Mouse (Mus musculus): ENCODE measurements around the gene Cyp8b1. TPM values are rescaled to one million over a fixed set of nuclear protein-coding genes. Genes with fewer than 3 reads are reported as not detected.
A peak's percentile ranks its signal among the peaks of the same experiment; 100 is the strongest.

Cyp8b1 gene
- not detected for total RNA-seq (2021)
- long read RNA-seq, experiment 1: 0 reads
- long read RNA-seq, experiment 2: 0 reads

DNA sequence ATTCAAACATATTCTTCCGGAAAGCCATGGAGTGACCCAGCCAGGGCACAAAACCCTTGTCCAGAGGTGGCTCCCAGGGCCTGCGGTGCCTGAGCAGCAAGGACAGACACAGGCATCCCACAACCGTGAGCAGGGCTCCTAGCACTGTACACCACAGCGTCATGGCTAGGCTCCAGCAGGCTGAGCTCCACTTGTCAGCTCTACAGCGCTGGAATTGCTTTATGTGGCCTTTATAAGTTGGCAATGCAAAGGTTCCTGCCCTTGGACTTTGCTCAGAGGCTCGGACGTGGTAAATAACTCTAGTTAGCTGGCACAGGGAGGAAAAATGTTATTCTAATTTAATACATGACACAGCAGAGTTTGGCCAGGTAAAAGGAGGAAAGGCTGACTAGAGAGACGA, at the start of gene Cyp8b1:
Gene Cyp8b1, minus strand, starts transcription at position 204 of the 400 bp plus-strand sequence.
- DNase-seq: no peak
- intact Hi-C loops (cut with DNase I; ENCODE audit: low total_unique reads): no loop called here

DNA sequence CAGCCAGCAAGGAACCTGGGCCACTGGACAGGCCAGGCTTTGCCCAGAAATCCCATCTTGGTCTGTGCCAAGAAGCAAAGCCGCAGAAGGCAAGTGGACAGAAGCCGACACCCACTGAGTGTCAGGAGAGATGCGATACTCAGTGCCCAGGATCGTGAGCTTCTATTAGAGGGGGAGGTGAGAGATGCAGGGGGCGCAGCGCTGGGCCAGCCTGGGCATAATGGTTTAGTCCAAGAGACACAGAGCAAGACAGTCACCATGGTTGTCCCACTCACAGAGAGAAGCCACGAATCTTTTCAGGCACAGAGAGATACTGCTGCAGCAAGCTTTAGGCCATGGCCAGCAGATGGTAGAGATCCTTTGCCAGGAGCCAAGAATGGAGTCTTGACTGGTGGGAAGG, 48.8 kb upstream of the Cyp8b1 start:
- intact Hi-C loops (cut with DNase I; ENCODE audit: low total_unique reads): no loop called here
- DNase-seq: no peak

DNA sequence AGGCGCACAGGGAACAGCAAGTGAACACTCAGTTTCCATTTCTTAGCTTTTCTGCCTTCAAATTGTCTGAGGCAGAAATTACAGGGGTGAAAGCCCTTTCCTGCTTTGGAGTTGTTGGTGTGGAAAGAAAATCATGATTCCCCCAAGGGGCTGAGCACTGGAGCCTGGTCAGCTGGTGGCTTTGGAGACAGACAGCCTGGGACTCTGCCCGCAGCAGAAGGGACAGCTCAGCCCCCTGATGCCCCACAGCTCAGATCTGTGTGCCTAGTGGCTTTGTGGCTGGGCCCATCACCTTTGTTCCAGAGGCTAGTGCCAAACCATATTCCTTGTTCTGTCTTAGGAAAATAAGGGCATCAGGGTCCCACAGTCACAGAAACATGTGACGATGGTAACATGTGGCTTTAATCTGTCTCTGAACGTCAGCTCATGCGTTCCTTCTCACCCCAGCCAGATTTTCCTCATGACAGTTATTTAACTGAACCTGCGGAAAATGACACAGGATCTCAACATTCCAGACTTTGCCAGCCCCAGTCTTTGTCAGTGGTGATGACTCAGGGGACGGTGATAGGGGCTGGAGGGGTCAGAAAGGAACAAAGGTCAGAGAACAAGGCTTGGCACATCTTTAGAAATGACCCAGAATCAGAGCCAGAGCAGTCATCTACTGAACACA, 44.0 kb upstream of the Cyp8b1 start:
- DNase-seq: no peak
- intact Hi-C loops (cut with DNase I; ENCODE audit: low total_unique reads): no loop called here

DNA sequence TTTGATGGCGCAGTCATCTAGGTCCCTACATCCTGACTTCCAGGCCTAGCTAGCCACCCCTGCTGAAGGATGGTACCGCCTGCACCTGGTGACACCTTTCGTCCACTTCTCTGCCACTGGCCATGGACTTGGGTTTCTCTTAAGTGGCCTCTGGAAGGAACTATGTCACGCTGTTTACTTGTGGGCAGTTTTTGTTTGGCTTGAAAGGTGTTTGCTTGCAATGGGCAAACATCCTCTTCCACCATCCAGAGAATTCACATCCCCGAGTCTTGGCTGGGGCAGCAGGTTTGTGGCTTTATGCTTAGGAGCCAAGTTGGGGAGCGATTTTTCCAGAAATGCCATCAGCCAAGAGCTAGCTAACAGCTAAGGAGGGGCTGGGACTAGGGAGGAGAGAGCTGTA, 36.5 kb upstream of the Cyp8b1 start:
- intact Hi-C loops (cut with DNase I; ENCODE audit: low total_unique reads): no loop called here
- DNase-seq: no peak

DNA sequence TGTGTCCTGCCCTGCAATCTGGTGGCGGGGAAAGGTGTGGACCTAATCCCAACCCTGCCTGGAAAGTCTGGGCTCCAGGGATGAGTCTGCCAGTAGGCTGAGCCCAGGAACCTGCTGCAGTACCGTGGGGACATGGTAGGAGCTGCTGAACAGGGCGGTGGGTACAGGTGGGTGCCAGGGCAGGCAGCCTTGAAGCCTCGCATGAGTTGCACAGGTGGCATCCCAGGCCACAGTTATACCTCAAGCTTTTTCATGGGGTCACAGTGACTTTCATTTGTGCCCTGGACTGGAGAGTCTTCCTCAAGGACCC, 35.0 kb upstream of the Cyp8b1 start:
- DNase-seq: no peak
- intact Hi-C loops (cut with DNase I; ENCODE audit: low total_unique reads): no loop called here

DNA sequence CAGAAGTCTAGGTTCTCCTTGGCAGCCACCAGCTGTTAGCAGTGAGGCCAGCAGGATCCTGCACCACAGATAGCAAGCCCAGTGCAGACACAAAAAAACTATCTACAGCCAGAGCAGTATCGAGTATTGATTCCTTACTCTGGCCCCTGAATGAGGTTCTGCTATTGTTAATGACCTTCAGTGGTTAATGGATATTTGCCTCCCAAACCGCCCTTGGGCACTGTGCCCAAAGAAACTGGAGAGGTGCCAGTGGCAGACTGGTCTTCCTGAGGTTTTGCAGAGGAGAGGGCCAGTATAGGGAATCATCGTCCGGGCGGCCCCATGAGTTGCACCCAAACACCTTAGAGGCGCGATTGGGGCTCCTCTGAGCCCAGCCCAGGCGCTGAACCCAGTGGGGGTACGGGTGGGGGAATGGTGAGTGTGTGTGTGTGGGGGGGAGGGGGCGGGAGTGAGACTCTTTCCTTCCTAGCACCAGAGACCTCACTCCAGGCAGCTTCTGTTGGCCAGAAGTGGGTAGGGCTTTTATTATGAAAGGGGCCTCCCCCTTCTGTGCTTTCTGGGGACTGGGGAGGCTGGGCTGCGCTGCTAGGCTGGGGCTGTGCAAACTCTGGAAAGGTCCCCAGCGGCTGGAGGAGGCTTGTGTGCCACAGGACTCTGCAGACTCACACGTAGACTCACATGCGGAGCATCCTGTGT, 34.5 kb upstream of the Cyp8b1 start, which contains the start of gene Fam198a:
Gene Fam198a, plus strand, starts transcription at position 571 of the 696 bp plus-strand sequence.
- DNase-seq: peak; percentile 83
- intact Hi-C loops (cut with DNase I; ENCODE audit: low total_unique reads): no loop called here

DNA sequence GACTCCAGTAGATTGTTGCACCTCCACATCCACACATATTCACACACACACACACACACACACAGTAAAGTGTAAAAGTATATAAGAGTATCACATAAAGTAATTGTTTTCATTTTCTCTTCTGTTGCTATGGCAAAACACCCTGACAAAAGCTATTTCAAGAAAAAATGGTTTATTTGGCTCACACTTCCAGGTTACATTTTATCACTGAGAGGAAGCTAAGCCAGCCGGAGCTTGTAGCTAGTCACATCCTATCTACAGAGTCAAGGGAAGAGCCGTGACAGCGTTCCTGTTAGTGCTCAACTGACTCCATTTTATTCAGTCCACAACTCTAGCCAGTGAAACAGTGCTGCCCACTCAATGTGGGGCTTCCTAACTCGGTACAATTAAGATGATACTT, 32.3 kb upstream of the Cyp8b1 start:
- intact Hi-C loops (cut with DNase I; ENCODE audit: low total_unique reads): no loop called here

DNA sequence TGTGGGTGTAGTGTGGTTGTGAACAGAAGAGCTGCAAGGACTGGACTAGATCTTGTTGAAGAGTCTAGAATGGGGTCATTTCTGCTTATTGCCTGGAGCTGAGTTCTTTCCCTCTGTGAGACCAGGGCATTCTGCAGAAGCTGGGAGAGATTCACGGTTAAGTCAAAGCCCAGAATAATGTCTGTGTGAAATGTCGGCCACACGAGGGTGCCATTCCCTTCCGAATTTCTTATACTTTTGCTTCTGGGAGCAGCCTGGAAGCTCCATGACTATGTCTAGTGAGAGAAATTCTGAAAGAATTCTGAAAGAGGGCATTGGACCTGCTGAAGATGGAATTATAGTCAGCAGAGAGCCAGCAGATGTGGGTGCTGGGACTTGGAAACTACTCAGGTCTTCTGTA, 31.7 kb upstream of the Cyp8b1 start:
- peak; percentile 56 for DNase-seq

More for the DNA sequence above, 32.3 kb upstream of the Cyp8b1 start:
- no peak for DNase-seq

DNA sequence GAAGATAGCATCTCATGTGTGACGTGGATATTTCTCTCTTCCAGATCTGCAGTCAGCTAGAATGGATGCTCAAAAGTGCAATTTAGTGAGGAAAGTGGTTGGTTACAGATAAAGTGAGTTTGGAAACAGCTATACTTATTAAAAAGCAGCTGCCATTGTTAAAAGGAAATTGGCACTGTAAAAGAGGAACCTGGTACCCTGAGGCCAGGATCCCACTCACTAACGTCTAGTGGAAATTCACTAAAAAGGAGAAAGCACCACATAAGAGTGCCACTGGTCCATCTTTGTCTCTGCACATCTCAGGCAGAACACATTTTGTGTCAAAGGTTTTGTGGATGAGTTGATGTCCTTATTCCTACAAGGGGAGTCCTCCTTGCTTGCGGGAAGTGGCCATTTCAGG, 27.5 kb upstream of the Cyp8b1 start:
- no peak for DNase-seq
- intact Hi-C loops (cut with DNase I; ENCODE audit: low total_unique reads): no loop called here

More for the DNA sequence above, 31.7 kb upstream of the Cyp8b1 start:
- intact Hi-C loops (cut with DNase I; ENCODE audit: low total_unique reads): loop anchor here (1.0 kb wide), 1 partner anchor 38 kb away; no protein-coding TSS in a partner anchor

DNA sequence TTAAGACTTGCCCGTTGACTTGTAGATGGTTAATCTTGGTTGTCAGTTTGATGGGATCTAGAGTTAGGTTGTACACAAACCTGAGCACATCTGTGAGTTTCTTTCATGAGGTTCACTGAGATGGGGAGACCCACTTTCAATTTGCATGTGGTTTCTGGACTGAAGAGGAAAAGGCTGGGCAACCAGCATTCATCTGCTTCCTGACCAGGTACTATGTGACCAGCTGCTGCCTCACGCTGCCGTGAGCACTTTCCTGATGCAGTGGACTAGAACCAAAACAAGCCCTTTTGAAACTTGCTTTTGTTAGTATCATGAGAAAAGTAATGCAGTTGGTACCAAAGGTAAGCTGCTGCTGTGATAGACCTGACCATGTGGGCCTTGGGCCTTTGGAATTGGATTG, 26.9 kb upstream of the Cyp8b1 start:
- DNase-seq: no peak
- intact Hi-C loops (cut with DNase I; ENCODE audit: low total_unique reads): no loop called here

DNA sequence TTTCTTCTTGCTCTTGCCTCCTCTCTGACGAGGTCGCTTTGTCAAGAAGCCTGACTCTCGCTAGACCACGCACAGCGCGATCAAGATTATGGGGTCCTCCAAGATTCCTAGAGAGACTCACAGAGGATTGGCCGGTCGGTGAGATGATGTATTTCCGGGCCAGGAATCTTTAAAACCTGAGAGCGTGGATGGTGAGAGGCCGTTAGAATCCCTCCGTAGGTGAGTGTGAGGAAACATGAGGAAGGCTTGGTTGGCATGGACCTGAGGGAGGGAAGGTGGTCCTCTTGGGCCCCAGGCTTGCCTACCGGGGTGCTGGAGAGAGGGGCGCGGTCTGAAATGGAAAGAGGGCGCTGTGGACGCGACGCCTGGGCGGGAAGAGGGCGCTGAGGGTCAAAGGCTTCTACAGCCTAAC, 21.8 kb upstream of the Cyp8b1 start:
- intact Hi-C loops (cut with DNase I; ENCODE audit: low total_unique reads): no loop called here
- no peak for DNase-seq

DNA sequence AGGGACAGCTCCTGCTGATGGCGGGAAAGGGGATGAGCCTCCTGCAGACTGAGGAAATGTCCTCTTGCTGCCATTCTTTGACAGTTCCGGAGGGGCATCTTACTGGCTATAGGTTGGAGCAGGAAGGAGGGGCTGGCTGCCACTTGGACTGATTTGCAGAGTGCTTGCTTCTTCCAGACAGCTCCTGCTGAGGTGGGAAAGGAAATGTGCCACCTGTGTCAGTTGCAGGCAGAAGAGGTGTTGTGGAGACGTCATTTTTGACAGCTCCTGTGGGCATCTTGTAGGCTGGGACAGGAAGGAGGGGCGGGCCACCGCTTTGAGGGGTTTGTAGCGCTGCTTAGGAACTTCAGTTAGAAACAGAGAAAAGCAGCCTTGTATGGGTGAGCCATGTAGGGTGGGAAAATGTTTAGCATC, 21.4 kb upstream of the Cyp8b1 start:
- intact Hi-C loops (cut with DNase I; ENCODE audit: low total_unique reads): no loop called here
- DNase-seq: no peak

DNA sequence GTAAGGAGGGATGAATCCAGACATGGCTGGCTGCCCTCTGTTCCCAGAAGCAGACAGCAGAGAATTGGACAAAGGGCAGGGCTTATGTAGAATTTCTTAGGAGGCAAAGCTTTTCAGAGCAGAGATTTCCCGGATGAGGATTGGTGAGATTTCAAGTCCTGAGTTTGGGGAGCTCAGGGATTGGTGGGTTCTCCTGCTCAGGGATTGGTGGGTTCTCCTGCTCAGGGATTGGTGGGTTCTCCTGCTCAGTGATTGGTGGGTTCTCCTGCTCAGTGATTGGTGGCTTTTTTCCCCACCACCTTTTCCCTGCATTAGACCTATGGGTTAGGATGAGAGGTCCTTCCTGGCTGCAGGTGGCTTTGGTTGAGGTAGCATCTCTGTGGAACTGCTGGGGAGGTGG, 20.8 kb upstream of the Cyp8b1 start:
- DNase-seq: no peak
- intact Hi-C loops (cut with DNase I; ENCODE audit: low total_unique reads): no loop called here

DNA sequence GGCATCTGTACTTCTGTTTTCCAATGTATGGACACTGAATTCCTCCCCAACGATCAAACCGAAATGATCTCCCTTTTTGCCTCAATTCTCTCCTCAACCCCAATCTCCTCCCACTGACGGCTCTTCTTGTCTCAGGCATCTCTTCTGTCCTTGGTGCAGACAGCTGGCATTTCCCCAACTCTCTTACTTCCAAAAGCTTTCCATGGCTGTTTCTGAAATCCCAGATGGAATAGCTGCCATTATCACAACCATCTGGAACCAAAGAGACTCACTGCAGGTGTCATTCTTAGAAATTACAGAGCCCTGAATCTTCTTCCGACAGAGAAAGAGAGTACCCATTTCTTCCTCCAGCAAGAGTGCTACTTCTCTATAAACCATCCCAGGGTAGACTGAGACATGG, 18.8 kb upstream of the Cyp8b1 start:
- DNase-seq: no peak
- intact Hi-C loops (cut with DNase I; ENCODE audit: low total_unique reads): no loop called here

DNA sequence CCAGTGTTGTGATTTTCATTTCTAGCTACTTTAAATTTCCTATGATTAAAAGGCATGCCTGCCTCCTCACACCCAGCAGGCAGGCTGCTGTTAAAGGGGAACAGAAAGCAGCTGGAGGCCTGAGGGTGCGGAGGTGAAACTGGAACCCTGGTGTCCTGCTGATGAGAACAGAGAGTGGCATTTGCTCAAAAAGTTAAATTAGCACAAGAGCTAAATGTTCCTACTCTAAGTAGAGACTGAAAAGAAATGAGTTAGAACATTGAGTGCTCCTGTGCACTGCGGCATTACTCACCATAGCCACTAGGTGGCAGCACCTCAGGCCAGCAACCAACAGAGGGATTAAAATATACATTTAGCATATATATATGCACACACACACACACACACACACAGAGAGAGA, 12.4 kb upstream of the Cyp8b1 start:
- DNase-seq: no peak
- intact Hi-C loops (cut with DNase I; ENCODE audit: low total_unique reads): no loop called here

DNA sequence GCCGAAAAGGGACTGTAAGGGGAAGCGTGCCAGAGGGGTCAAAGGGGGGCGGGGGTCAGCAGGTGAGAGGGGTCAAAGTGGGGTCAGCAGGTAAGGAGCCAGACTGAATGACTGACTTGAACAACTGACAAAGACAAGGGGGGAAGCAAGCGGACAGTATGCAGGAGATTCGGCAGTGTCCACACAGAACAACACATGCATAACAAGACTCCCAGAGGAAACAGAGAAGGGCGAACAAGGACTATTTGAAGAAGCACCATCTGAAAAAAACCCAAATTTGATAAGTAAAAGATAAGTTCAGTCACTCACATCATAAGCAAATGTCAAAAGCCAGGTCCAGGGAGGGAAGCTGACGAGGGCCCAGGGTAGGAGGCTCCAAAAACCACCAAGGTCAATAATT, 11.6 kb upstream of the Cyp8b1 start:
- no peak for DNase-seq
- intact Hi-C loops (cut with DNase I; ENCODE audit: low total_unique reads): no loop called here

DNA sequence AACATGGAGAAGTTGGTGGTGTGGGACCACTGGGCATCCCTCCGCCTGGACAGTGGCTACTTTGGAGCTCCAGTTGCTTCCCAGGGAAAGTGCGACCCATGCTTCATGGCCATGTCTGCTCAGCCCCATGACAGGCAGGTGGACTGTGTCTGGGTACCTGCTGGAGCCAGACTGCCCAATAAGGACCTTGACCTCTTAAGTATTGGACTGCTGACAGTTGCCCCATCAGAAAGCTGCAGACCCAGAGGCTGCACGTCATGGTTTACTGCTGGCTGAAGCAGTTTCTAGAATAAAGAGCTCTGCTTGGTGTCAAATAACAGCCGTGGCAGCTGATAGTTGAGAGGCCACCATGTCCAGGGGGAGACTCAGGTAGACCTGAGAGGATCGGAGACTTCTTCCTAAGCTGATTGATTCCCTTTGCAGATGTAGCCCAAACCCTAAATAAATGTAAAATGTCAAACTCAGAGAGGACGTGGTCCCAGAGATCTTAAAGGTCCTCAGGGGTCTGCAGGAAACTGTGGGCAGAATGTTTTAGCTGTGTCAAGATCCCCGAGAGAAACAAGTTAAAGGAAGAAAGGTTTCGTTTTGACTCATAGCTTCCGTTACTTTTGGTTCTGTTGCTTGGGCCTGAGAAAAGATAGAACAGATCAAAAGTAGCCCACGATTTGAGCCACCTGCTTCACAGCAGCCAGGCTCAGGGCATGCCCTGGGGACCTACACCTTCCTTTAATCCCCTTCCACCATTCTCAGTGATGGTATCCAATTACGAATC, 10.7 kb upstream of the Cyp8b1 start:
- no peak for DNase-seq
- intact Hi-C loops (cut with DNase I; ENCODE audit: low total_unique reads): no loop called here

DNA sequence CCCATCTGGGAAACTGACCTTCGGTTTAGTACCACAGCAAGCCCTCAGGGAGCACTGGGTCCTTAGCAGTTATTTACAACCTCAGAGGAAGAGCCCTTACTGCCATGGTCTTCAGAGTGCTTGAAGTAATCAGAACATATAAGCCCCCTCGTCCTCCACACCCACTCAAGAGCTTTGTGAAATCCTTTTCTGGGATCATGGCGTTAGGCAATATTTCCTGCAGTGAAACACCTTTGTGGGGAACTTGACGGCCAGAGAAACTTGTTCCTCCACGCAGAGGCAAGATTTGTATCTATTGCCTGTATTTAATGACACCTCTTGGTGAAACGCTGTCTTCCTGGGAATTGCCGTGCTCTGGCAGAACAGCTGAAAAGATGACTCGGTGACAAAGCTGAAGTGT, 9.9 kb upstream of the Cyp8b1 start:
- no peak for DNase-seq
- intact Hi-C loops (cut with DNase I; ENCODE audit: low total_unique reads): no loop called here

DNA sequence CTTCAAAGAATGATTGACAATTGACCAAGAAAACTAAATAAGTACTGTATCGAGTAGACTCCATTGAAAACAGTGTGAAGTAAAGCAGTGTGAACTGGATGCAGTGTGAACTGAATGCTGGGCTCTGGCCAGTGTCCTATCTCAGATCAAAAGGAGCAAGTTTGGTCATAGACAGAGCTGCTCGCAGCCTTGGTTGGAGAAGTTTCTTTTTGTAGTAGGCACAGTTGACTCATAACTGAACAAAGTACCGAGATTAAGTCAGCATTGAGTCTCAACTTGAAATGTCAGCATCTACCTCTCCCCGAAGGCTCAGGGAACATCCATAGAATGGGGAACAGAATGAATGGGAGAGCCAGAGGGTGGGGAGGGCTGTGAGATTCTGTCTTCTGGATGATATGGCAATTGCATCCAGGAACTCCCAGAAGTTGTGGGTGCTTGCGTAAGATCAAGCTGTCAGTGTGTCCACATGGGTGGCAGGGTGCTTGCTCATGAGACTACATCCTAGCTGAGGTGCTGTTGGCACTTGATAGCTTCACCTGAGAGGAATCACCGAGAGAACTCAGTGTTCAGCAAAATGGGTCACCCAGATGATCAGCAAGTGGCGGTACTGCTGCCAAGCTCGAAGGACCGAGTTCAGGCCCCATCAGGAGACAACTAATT, 8.9 kb upstream of the Cyp8b1 start:
- intact Hi-C loops (cut with DNase I; ENCODE audit: low total_unique reads): no loop called here
- DNase-seq: no peak

DNA sequence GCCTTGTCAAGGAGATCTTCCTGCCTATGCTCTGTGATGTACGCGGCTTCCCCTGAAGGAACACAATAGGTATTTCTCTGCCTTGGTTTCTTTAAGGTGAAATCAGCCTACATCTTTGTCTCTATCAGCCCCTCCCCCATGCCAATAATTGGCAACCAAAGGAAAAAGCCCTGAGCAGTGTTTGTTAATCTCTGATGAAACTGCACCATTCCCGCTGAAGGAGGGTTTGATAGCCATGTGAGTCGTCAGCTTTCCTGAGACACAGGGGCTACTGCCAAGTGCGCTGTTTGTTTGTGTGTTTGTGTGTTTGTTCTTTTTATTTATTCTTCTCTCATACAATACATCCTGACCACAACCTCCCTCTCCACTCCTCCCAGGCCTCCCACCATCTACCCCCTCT, 7.8 kb upstream of the Cyp8b1 start:
- DNase-seq: no peak
- intact Hi-C loops (cut with DNase I; ENCODE audit: low total_unique reads): no loop called here
